Mouse (Mus musculus): ENCODE measurements at regions not wholly inside any gene's neighbourhood (a gene's known extent, or its start where the extent isn't known, plus 50 kb on each side); places are given as distances from the start of the nearest gene placed in this dataset.

DNA sequence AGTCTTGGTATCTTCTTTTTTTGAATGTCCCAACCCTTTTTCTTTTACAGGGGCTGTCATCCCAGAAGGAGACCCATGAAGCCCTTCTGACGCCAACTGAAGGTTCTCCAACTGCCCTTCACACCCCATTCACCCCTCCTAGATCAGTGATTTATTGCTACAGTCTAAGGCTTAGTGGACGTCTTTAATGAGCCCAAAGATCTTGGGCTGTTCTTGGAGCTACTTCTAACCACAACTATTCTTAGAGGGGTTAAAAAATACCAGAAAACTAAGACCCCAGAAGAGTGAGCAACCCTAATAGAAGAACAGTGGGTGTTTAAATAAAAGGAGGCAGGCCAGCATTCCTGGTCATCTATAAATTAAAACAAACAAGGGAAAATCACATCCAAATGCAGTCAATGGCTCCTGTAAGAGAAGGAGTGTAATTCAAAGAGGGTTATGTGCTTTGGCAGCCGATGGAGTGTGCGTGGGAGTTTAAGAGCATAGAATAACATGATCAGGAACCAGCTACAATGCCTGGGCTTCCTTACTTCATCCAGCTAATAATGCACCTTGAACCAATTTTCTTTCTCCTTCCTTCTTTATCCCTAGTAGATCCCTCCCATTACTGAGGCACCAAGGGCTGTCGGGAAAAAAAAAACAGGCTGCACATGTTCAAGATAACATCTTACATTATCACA is 113.3 kb downstream of the Qpct start:
- DNase-seq = no peak

DNA sequence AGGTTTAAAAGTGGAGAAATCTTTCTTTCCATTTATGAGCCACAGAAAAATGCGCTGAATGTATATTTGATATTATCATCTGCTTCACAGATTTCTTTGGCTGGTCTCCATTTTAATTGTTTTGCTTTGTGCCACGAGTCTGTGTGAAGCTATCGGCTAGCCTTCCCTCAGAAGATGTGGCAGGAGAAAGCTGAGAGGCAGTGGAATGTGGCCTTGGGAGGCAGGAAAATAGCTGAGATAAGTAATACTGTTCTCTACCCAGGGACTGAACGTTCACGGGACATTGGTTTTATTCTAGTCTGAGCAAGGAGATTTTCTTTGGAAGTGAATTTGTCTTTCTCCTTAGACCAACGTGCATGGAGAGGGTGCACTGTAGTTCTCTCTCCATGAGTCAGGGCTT is 112.3 kb downstream of the Qpct start:
- DNase-seq = no peak

DNA sequence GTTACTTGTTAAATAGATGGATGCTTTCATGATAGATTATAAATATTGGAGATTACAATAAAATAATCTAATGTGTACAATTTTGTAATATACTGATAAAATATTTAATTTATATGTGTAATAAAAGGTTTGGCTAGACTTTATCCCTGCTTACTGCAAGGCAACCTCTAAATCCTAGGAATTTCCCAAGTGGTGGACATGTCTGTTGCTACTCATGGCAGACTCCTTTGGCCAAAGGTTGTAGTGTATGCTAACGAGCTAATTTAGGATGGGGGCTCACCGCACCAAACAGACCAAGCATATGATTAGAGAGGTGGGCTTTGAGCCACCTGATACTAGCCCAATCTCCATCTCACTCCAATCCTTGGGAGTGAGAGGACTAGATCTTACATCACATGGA is 102.4 kb downstream of the Qpct start:
- DNase-seq = no peak

DNA sequence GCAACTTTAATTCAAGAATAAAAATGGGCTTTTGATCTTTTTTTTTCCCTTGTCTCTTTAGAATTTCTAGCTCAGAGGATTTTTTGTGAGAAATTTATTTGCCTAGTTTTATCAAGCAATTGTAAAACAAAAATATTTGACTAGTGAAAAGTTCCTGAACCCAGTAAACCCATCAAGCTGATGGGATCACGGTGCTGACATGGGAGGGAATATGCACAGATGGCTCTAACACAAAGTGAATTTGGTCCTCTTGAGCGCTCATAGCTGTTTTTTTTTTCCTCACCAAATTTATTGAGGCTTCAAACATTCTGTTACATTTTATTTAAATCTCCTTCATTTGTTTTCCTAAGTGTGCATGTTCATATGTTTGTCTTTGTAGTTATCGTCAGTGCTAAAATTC is 101.1 kb downstream of the Qpct start:
- DNase-seq = no peak

DNA sequence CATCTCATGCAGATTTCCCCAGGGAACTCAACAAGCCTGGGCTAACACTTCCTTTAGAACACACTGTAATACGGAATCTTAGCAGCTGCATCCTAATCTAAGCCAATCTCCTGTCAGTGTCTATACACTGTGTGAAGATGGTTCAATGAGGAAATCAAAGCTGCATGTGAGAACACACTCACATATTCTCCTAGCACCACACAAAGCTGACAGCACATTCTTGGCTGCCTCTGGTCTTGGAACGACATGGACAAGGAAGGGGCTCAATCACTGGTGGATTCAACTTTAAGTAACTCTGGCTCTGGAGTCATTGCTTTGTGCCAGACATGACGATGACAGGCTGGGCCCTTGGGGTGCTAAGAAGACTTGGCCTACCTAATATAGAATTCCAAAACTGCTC is 96.2 kb downstream of the Qpct start:
- DNase-seq = no peak

DNA sequence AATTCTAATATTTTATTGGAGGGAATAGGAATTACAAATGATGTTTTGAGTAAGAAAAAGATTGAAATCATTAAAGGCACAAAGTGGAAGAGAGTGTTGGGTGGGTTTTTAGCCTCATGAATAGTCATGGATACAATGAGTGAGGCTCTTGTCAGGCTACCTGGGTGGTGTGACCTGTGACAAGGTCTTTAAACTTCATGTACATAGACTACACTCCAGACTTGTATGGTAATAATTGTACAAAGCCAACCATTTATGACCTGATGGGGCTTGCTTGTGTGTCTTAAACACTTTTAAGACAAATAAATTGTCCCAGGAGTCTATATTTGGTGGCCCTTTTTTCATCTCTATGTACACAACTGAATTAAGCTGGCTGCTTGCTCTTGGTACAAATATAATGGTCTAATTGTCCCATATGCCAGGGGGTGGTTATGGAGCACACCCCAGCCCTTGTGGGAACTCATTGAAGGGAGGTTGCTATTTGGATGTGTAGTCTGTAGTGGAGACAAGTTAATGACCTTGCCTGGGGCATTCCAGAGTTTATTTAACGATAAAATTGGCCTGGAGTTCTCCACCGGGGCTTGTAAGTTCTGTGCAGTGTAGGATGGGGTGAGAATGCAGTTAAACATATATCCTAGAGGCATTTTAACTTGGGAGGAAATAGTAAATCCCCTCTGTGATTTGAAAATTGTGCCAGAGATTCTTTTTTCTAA is 93.4 kb downstream of the Qpct start:
- no peak for DNase-seq

DNA sequence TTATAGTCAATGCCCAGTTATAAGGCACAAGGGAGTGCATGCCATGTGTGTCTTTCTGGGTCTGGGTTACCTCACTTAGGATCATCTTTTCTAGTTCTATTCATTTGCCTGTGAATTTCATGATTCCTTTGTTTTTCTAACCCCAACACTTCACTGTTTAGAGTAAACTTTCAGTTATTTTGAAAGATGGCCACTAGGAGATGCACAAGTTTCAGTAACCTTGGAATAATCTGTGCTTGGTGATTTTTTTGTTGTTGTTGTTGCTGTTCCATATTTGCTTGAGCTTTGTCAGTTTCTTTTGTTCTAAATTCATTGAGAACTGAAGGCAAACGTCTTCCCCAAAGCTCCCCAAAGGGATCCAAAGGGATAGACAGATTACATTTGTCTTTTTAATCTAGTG is 91.3 kb downstream of the Qpct start:
- DNase-seq = no peak

All from lung, adult 18-20 months (tissue).